Comparison of ENCODE assay signal across 8 mouse cellular contexts in genomic region chr11:53324512-53324968, GRCm38 (mm10). TPM values are rescaled to one million over a fixed set of nuclear protein-coding genes. Genes with fewer than 3 reads are reported as not detected.
DNase-seq lines count a peak whose midpoint lies in the region; TF ChIP-seq lines count a peak whose summit lies in the region.

Gene Zcchc10, plus strand, starts transcription at chr11:53324679.

- peak; percentile 92 for DNase-seq in adipocyte (ENCODE audit: low spot score)
- peak; percentile 83 for DNase-seq in gastrocnemius, postnatal 10 days
- DNase-seq in induced T-regulatory cell, adult 2 months (ENCODE audit: low read depth): peak; percentile 94
- peak; percentile 59 to 90 for DNase-seq in left cerebral cortex, adult 9 months (ENCODE audit: low spot score in 2 of 2)
- peak; percentile 89 to 92 for DNase-seq in right cerebral cortex, adult 2 months (ENCODE audit: low spot score in 2 of 2)
- peak; percentile 29 for DNase-seq in urinary bladder, postnatal 10 days (ENCODE audit: low spot score)

- no peaks in the 10 kb centered on the region for H3K4me1 ChIP-seq in cortical plate, adult 2 months (ENCODE audit: control insufficient read depth, insufficient read depth, low read length)
- peaks cover 53% of the 10 kb centered on the region for H3K4me1 ChIP-seq in megakaryocyte, embryonic 14.5 days

- H3K27me3 ChIP-seq in megakaryocyte, embryonic 14.5 days (replicated peaks): no peaks in the 10 kb centered on the region

- TF ChIP-seq CTCF in cortical plate, adult 2 months (IDR thresholded peaks at IDR 0.05; ENCODE audit: extremely low read depth, insufficient read depth, low read length): no peak

- peaks cover 35% of the 10 kb centered on the region for H3K36me3 ChIP-seq in megakaryocyte, embryonic 14.5 days (replicated peaks; ENCODE audit: low read length)

- peak within 1 kb of the TSS; percentile 95 for H3K4me3 ChIP-seq in cortical plate, adult 2 months (ENCODE audit: insufficient read depth, low read length)
- H3K4me3 ChIP-seq in megakaryocyte, embryonic 14.5 days (replicated peaks): peak within 1 kb of the TSS; percentile 98

- 0 out of 2 replicates have a peak within 1 kb of the TSS, but pooled peaks have one; percentile 32 for H3K27ac ChIP-seq in cortical plate, adult 2 months (ENCODE audit: insufficient read depth, low read length)

- peak; percentile 80 for TF ChIP-seq POLR2A in cortical plate, adult 2 months (IDR thresholded peaks at IDR 0.05; ENCODE audit: extremely low read depth, insufficient read depth, low read length)

- H3K9me3 ChIP-seq in megakaryocyte, embryonic 14.5 days: no peaks in the 10 kb centered on the region

RNA-seq across cellular contexts. Expression of gene Zcchc10, which starts in this region (rescaled TPM):
- 11.0 and 11.2 TPM in 2 replicates for polyA plus RNA-seq in cortical plate, adult 2 months (2012; rRNA removed)
- 1 to 10 TPM; 9.4 to 10.0 TPM for total RNA-seq in gastrocnemius, postnatal 10 days (2021)
- polyA plus RNA-seq in megakaryocyte, embryonic 14.5 days (2012; ENCODE audit: insufficient read depth, low replicate concordance): 1.5 and 1.9 TPM in 2 replicates

Comparison
In these comparisons a context has a peak if more than half of its experiments do, and no peak if none do; other contexts are left out.
1. Peak in every context shown above with its lines: DNase-seq, H3K4me3 ChIP-seq and H3K27ac ChIP-seq.
2. DNase-seq: peak in every context shown above with its lines; median percentile 94 in induced T-regulatory cell, adult 2 months; 92 in adipocyte; 90 in right cerebral cortex, adult 2 months; 83 in gastrocnemius, postnatal 10 days; 74 in left cerebral cortex, adult 9 months; 29 in urinary bladder, postnatal 10 days.